Mouse (Mus musculus) left cerebral cortex, adult 2 months (tissue): Measurements from ENCODE around the gene Sdk1. TPM values are rescaled to one million over a fixed set of nuclear protein-coding genes. Genes with fewer than 3 reads are reported as not detected.

Source experiments
- DNase-seq, 2 experiments: peaks; one replicate each; pipeline ENCODE4 v3.0.0; 2021 to 2022; ENCODE audit warnings: low spot score in 2 of 2, mixed read lengths in 1 of 2; ENCODE audit errors: extremely low spot score in 1 of 2
- H3K27ac ChIP-seq: fragments of 200-600 bp; 2 replicates; pipeline ENCODE4 v1.8.1; 2022
- H3K4me3 ChIP-seq: fragments of 200-600 bp; 2 replicates; pipeline ENCODE4 v1.8.1; 2022
- CTCF ChIP-seq: fragments of 200-600 bp; IDR thresholded peaks from 2 replicates; pipeline ENCODE4 v1.8.1; 2022; ENCODE audit warnings: antibody characterized with exemption, mild to moderate bottlenecking, moderate library complexity
- intact Hi-C: fragments of 180-260 bp; cut with DNase I; formaldehyde crosslinking; loops from one replicate; pipeline ENCODE4 v1.15.1; 2025
- total RNA-seq, 2 experiments: library from RNA; stranded (reverse); gene quantifications; 2 replicates each; pipeline ENCODE4 v1.2.3; 2021

Gene Sdk1
- total RNA-seq, 2 experiments from 2014 or later = 9.4 to 9.9 TPM

- no peak for TF ChIP-seq CTCF
- DNase-seq = no peak
These were observed 153.3 kb downstream of the Sdk1 start for GRCm38 (mm10) chr5:141394586-141394985.

GRCm38 (mm10) chr5:141403741-141404140 is 162.5 kb downstream of the Sdk1 start:
- intact Hi-C loops = no loop called here
- H3K27ac ChIP-seq = no peak overlapping the region
- DNase-seq = no peak
- H3K4me3 ChIP-seq = no peak overlapping the region
- TF ChIP-seq CTCF = no peak

More at GRCm38 (mm10) chr5:141394586-141394985, 153.3 kb downstream of the Sdk1 start:
- intact Hi-C loops = no loop called here
- Histone ChIP-seq H3K27ac (no peak overlapping the region), H3K4me3 (no peak overlapping the region)

GRCm38 (mm10) chr5:141404651-141405050 is 163.4 kb downstream of the Sdk1 start:
- Histone ChIP-seq H3K4me3 (no peak overlapping the region), H3K27ac (no peak overlapping the region)
- no peak for DNase-seq
- TF ChIP-seq CTCF = no peak
- intact Hi-C loops = no loop called here

- Histone ChIP-seq H3K4me3 (no peak overlapping the region), H3K27ac (no peak overlapping the region)
- no peak for TF ChIP-seq CTCF
- DNase-seq = no peak
- intact Hi-C loops = no loop called here
These were observed 165.6 kb downstream of the Sdk1 start for GRCm38 (mm10) chr5:141406926-141407325.

GRCm38 (mm10) chr5:141413013-141413412 is 171.7 kb downstream of the Sdk1 start:
- H3K27ac ChIP-seq = no peak overlapping the region
- DNase-seq = no peak
- no peak for TF ChIP-seq CTCF
- intact Hi-C loops = no loop called here
- H3K4me3 ChIP-seq = no peak overlapping the region

- DNase-seq = no peak
- H3K4me3 ChIP-seq = no peak overlapping the region
- intact Hi-C loops = no loop called here
- no peak overlapping the region for H3K27ac ChIP-seq
- TF ChIP-seq CTCF = no peak
These were observed 174.5 kb downstream of the Sdk1 start for GRCm38 (mm10) chr5:141415644-141416243.

GRCm38 (mm10) chr5:141428132-141428531 is 186.8 kb downstream of the Sdk1 start:
- Histone ChIP-seq H3K27ac (no peak overlapping the region), H3K4me3 (no peak overlapping the region)
- TF ChIP-seq CTCF = no peak
- no peak for DNase-seq
- intact Hi-C loops = no loop called here

GRCm38 (mm10) chr5:141433286-141433685 is 192.0 kb downstream of the Sdk1 start:
- Histone ChIP-seq H3K27ac (no peak overlapping the region), H3K4me3 (no peak overlapping the region)
- intact Hi-C loops = no loop called here
- DNase-seq = no peak
- no peak for TF ChIP-seq CTCF

- intact Hi-C loops = no loop called here
- Histone ChIP-seq H3K4me3 (no peak overlapping the region), H3K27ac (no peak overlapping the region)
- TF ChIP-seq CTCF = no peak
- no peak for DNase-seq
These were observed 206.0 kb downstream of the Sdk1 start for GRCm38 (mm10) chr5:141447247-141447646.

GRCm38 (mm10) chr5:141463417-141463816 is 222.1 kb downstream of the Sdk1 start:
- no peak for DNase-seq
- Histone ChIP-seq H3K4me3 (no peak overlapping the region), H3K27ac (no peak overlapping the region)
- intact Hi-C loops = no loop called here
- TF ChIP-seq CTCF = peak; percentile 12; the same call in 1 of the 2 replicates

- no peak overlapping the region for H3K27ac ChIP-seq
- H3K4me3 ChIP-seq = no peak overlapping the region
- DNase-seq = no peak
- intact Hi-C loops = no loop called here
- no peak for TF ChIP-seq CTCF
These were observed 227.5 kb downstream of the Sdk1 start for GRCm38 (mm10) chr5:141468821-141469220.

GRCm38 (mm10) chr5:141505281-141505680 is 264.0 kb downstream of the Sdk1 start:
- DNase-seq = no peak
- TF ChIP-seq CTCF = no peak
- intact Hi-C loops = no loop called here
- Histone ChIP-seq H3K27ac (no peak overlapping the region), H3K4me3 (no peak overlapping the region)

- no peak for DNase-seq
- intact Hi-C loops = no loop called here
- Histone ChIP-seq H3K27ac (no peak overlapping the region), H3K4me3 (no peak overlapping the region)
- TF ChIP-seq CTCF = no peak
These were observed 265.1 kb downstream of the Sdk1 start for GRCm38 (mm10) chr5:141506344-141506743.
